Mouse (Mus musculus) testis, postnatal 10 days (tissue): ENCODE data around the gene Acot7.

Experiments
- DNase-seq: peaks from one replicate; pipeline ENCODE4 v3.0.0; 2021; ENCODE audit warnings: low spot score

Acot7 gene

DNA sequence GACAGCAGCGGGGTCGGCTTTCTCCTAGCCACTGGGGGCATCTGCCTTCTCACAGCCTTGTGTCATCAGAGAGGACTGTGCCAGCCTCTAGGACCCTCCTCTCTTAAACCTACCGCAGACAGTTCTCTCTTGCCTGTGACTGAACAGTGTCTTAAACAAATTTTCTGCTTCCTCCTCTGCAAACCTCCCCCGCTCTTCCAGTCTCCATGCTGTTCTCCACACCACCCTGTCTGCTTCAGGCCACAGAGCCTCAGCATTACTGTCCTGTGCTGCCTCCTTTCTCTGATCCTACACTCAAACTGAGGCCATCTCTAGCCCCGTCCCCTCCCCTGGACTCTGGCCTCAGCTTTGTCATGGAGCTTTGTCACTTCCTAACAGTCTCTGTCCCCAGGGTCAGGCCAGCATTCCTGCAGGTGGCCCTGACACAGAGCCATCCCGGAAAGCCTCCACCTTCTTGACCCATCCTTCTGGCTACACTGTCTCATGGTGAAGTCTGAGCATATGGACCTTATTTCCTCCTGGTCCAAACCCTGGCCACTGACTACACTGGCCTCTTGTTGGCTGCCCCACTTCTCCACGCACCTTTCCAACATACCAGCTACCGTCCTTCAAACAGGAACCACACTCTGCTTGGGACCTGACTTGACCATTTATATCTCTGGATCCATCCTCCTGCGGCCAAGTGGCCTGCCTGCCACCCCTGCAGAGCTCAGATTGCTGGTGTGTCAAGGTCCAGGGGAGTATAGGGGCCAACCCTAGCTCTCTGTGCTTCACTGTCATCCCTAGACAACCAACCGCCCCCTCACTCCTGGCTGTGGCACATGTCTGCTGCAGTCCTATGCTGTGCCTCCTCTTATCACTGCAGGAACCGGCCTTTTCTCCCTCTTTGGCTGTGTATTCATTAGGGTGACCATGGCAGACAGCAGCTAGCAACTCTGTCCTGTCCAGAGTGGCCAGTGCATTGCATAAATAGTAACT lies 66.9 kb downstream of the Acot7 start:
- DNase-seq: no peak

DNA sequence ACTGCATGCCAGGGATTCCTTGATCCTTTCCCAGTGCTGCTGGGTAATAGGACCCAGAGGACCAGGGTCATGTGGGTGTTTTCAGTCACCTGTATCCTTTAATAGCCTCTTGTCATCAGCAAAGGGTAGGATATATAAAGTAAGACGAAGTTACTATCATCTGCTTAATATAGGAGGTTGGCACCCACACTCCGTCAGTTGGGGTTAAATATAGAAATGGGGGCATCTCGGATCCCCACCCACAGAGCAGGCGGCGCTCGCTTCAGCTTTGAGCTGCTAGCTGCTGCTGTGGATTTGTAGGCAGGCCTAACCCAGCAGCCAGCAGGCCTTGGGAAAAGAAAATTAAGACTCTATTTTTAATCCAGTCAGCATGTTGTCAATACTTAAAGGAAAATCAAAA lies 68.1 kb downstream of the Acot7 start:
- DNase-seq: no peak

DNA sequence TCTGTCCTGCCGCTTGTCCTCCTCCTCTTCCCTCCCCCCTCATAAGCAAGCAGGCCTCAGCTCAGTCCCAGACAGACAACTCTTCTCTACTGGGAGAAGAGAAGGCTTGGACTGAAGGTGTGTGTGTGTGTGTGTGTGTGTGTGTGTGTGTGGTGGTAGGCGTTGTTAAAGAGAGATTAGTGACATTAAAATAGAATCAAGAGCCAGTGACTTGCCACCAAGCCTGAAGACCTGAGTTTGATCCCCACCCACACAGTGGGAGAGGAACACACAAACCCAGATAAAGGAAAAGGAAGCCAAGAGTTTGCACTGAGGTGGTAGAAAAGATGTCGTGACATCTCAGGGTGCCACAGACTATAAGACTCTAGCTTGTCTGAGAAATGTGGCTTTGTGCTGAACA lies 69.3 kb downstream of the Acot7 start:
- no peak for DNase-seq

DNA sequence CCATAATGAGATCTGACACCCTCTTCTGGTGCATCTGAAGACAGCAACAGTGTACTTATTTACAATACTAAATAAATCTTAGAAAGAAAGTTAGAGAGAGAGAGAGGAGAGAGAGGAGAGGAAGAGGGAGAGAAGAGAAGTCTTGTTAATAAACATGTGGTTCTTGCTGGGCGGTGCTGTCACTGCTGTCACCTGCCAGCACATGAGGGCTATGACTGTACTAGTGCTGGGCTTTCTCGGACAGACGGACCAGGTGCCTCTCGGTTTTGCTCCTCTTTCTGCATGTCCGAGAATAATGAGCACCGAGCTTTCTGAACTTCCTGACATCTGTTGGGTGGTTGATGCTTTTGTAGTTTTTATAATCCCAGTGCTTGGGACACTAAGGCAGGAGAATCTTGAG lies 72.7 kb downstream of the Acot7 start:
- DNase-seq: no peak

DNA sequence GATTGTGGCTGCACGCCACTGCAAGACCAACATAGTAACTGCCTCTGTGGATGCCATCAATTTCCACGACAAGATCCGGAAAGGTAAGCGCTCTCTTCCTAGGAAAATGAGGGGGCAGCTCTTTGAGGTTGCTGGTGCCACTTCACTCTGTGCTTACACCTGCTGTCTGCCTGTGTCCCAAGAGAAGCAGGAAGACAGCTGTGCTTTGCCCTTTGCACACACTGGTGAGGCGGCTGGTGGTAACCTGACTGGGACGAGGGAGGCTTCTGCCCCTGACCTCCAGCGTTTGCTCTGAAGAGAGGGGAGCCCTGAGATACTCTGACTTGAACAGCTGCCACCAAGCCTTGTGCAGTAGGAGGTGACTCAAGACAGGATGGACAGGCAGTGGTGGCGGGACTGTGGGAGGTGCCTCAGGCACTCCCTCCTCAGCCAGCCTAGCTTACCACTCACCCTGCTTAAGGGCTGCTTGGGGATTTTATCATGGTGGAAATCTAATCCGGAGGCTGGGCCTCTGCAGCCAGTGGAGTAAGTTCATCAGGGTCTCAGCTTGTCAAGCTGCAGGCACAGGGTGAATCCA lies 75.3 kb downstream of the Acot7 start:
- no peak for DNase-seq

DNA sequence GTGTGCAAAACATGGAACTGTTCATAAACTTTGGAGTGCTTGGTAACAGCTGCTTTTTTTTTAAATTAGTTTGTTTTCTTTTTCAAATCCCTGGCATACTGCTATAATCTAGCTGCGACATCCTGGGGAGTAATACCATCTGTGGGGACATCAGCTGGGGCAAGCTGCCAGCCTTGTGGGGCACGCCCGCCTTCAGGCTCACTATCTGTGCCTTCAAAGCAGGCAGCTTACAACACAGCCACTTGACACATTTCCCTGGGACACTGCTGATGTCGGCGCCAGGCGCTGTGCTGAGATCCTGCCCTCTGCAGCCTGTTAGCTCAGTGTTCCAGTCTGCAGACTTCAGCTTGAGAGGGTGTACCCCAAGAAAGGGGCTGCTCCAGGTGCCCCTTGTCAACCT lies 79.1 kb downstream of the Acot7 start:
- peak; percentile 73 for DNase-seq

DNA sequence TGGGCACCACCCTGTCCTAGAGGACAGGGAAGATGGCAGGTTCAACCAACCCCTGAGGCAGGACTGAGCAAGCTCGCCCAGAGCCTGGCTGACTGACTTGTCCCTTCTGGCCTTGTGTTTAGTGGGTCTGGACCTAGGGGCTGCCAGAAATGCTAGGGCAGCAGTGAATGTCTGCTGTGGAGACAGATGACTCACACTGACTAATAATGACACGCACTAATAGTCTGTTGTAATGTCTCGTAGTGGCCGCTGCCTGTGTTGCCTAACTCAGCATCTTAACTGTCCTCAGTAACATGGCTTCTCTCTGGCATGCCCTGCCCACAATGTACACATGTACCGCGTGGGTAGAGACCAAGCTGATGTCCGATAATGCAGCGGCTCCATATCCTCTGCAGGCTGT lies 82.5 kb downstream of the Acot7 start:
- no peak for DNase-seq

DNA sequence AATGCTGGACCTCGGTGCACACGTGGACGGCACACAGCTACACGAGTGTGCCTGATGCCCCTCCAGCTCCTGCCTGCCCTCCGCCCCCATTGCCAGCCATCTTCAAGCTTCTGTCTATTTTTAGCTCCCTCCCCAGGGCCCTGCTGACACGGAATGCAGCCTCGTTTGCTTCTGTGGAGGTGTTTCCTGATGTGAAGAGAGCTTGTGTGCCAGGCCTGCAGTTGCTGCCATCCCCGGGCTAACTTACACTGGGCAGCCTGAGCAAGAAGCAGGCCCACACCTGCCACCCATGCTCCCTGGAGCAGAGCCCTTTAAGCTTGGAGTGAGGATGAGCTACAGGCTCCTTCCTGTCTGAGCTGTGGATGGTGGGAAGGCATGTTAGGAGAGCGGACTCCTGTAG lies 84.3 kb downstream of the Acot7 start:
- DNase-seq: no peak

DNA sequence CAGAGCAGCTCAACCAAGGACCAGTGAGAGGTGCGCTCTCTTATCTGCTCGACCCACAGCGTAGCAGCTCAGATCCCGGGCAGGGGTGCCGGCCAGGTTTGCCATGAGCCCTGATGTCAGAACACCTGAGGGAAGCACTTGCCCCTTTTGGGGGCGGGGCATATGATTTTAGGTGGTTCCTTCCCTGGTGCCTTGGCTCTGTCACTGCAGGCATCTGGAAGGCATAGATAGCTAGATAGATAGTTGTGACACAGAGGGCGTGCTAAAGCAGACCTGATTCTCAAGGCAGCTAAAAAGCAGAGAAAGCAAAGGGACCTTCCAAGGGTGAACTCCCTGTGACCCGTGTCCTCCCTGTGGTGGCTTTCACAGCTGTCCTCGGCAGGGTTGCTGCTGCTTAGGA lies 85.2 kb downstream of the Acot7 start:
- no peak for DNase-seq

DNA sequence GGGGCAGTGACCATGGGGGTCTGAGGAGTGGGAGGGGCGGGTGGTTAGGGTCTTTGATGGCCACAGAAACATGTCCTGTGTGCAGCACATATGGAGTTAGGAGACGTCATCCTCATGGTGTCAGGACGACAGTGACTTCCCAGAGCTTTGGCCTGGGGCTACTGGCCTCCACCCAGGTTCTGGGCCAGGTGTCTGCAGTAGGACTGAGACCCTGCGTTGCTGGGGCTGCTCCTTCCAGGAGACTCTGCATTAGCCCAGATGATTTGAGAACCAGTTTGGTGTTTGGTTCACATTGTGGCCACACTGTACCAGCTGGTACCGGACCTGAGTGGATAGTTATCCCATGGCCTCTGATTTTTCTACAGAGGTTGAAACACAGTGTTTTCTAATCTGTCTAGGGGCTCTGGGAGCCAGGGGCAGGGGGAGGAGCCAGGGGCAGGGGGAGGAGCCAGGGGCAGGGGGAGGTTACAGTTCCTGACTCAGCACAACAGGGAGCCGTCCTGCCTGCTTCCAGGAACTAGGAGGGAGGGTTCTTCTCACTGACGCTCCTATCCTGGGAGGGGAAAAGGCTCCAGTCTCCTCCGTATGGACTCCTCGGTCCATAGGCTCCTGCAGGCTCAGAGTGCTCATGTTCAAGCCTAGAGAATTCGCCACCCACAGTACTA lies 85.7 kb downstream of the Acot7 start:
- no peak for DNase-seq

DNA sequence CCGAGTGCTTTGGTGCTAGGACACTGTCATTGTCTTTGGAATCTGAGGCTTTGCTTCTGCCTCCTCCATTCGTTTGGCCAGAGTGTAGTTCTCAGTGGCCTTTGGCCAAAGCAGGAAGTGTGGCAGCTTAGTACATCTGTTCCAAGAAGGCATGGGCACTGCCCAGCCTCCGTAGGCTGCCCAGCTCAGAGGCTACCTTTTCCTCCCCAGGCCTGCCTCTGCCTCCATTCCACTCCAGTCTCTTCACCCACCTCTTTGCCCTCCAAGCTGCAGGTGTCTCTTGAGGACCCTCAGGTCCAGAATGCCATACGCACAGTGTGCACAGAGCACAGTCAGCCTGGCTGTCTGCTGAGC lies 86.2 kb downstream of the Acot7 start:
- no peak for DNase-seq

DNA sequence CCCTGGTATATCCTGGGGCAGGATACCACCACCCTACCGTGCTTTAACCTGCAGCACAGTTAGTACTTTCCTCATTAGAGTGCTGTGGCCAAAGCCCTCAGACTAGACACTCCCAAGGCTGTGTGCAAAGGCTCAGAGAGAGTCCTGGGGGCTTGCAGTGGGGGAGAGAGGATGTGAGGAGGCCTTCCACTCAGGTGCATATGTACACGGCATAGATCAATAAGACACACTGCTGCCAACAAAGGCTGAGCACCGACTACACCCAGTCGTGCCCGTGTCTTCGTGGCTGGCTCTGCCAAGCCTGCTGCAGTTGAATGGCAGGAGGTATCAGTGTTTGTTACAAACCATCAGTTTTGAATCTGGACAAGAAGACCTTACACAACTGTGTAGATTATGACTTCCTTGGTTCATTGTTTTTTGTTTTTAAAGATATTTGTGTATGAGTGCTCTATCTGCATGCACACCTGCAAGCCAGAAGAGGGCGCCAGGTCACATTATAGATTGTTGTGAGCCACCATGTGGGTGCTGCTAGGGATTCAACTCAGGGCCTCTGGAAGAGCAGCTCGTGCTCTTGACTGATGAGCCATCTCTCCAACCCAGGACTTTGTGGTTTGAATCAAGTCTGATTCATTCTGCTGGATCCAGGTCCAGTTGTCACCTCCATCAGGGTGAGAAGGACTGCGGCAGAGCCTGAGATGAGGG lies 87.1 kb downstream of the Acot7 start:
- no peak for DNase-seq

DNA sequence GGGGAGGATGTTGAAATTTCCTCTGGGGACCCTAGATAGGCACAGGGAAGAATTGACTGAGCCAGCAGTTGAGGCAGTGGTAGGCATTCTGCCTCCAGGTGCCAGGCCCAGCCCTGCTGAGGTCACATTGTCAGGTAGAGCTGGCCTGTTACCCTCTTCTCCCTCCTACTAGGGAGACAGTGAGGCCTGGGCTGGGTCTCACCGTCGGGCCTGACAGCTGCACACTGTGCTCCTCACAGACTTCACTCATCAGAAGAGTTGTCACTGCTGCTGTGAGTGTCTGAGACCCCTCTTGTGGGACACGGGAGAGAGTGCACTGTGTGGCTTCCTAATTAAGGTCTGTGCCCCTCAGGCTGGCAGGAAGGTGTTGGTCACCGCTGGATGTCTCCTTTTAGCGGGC lies 87.9 kb downstream of the Acot7 start:
- no peak for DNase-seq

DNA sequence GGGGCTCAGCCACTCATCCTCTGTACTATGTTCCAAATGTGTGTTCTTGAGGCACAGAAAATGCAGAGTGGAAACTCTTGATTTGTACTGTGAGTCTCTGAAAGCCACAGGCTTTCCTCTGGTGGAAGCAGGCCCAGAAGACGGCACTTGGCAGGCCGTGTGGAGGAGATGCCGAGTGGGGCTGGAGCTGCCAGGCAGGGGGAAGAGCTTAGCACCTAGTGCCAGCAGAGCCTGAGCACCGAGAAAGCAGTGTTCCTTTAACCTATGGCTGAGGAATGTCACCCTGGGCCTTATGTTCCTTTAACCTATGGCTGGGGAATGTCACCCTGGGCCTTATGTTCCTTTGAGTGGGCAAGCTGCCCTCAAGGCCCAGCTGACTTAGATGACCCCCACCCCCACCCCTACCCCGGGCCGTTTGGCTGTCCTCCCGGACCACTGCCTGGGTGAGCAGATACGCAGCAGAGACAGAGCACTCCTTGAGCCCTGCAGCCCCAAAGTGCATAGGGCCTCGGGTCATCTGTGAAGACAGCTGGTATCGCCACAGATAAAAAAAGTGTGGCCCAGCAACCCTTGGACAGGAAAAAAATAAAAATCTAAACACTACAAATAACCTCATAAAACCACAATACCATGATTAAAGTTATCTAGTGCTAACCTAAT lies 88.4 kb downstream of the Acot7 start:
- no peak for DNase-seq

DNA sequence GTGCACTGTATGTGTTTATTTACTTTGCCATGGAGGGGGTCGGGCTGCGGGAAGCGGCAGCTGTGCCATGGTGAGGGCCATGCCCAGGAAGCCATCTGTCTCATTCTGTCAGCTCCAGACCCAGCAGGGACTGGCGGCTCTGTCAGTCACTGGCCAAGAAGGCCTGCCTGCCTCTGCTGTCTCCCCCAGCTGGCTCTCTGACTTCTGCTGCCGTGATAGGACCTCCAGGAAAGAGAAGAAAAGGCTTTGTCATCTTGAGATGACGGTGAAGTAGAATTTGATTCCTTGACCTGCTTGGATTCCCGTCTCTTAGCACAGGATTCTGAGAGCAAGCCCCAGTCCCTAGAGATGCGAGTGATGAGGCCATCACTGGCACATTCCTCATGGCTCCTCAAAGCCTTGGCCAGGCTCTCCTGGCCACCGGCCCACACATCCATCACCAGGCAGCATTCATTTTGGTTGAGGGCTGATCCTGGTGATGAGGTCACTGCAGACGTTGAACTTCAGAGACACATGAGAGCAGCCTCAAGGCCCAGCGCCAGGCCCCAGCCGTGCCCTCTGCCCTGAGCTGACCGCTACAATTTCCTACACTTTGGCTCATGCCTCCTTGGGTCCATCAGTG lies 89.9 kb downstream of the Acot7 start:
- DNase-seq: no peak

DNA sequence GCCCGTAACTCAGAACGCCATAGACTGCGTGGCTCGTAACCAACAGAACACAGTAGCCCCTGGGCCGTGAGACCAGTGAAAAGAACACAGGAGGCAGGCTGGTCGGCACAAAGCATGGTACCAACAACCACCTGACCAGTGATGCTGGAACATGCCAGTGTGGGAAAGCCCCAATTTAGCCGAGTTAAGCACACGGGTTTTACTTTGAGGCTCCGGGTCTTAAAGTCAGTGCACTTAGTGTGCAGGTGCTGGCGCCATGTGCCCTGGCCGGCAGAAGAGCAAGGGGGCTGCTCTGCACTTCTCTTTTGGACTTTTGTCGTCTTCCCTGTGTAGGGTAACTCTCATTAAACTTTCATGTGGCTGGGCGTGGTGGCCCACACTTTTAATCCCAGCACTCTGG lies 92.0 kb downstream of the Acot7 start:
- no peak for DNase-seq

DNA sequence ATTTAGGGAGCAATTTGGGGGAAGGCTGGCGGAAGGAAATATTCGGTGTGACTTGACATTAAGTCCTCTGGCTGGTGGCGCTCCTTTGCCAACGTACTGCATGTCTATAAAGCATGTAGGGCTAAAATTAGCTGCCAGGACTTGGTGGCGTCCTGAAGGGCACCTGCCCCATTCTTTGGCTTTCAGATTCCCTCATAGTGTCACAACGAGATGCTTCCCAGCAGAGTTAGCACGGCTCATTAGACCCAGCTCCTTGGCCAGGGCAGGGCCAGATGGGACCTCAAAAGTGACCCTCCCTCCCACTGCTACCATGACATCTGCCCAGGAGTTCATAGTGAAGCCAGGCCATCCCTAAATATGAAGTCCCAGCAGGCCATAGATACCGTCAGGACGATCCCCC lies 92.7 kb downstream of the Acot7 start:
- no peak for DNase-seq

DNA sequence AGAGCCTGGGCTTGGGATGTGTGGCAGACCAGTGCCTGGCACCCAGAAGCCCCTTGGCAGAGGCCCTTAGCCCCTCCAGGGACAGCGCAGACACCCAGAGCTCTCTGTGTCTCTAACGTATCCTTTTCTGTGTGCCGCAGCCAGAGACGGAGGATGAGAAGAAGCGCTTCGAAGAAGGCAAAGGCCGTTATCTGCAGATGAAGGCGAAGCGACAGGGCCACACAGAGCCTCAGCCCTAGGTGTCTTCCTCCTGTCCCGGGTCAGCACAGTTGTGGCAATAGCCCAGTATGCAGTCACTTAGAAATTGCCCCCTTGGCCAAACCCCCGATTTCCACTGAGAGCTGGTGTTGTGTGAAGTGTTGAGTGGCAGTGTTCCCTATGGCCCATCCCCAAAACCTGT lies 93.4 kb downstream of the Acot7 start:
- DNase-seq: no peak

DNA sequence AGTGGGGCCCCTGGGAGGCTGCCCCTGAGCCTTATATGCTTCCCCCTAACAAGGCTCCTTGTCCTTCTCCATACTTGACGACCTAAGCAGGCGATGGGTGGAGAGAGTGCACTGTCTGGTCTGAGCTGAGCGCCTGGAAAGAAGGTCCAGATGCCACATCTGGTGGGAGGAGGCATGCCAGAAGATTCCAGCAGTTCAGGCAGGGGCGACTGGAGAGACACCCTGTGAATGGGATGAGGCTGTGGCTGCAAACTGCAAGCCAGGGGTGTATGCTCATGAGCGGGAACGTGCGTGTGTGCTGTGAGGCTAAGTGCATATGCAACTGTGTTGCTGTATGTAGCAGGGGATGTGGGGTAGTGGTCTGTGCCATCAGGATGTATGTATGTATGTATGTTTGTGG lies 94.1 kb downstream of the Acot7 start:
- no peak for DNase-seq

DNA sequence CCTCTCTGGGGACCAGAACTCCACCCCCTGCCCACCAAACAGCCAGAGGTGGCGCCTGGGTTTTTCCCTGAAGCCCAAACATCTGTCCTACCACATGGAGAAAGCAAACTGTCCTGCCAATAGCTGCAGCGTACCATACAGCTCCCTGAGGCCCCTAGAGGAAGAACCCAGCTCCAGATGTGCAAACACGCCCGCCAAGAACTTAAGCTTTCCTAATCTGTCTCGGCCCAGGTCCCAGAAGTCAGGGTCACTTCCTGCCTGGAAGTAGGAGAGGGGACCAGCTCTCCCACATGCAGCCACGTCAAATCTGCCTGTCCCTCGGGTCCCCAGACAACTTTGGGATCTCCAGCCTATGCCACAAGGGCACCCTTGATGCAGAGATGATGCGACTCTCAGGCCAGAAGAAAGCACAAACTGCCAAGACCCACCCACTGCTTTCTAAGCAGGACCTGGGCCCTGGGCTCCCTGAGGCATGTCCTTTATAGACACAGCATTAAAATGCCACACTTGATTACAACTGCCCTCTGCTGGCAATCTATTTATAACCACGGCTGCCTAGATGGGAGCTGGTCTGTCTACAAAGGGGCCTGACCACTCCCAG lies 94.6 kb downstream of the Acot7 start:
- no peak for DNase-seq

DNA sequence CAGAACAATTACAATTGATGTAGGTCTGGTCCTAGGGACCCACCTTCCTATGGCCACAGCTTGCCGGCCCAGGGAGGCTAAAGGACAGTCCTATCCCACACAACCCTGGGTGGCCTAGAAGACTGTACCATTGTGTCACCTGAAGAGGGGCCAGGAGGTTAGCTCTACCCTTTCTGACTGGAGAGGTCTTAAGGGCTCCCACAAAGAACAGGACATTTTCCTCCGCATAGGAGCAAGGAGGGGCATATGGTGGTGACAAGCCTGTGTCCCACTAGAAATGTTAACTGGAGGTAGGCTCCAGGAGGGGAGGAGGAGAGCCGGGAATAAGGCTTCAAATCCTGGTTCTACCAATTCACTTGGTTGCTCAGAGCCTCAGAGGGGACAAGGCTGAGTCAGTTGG lies 95.3 kb downstream of the Acot7 start:
- DNase-seq: no peak
